Mouse (Mus musculus) heart, adult 2 months (tissue): ENCODE measurements at regions not wholly inside any gene's neighbourhood (a gene's known extent, or its start where the extent isn't known, plus 50 kb on each side); places are given as distances from the start of the nearest gene placed in this dataset.

Experiments used
- CTCF ChIP-seq: fragments of 200-600 bp; IDR thresholded peaks from 2 replicates; pipeline ENCODE4 v1.8.1; 2022; ENCODE audit warnings: antibody characterized with exemption, mild to moderate bottlenecking, moderate library complexity
- EP300 ChIP-seq: fragments of 200-500 bp; IDR thresholded peaks from 2 replicates; pipeline ENCODE4 v1.6.1; 2011; ENCODE audit warnings: low read depth, low read length, control low read depth; ENCODE audit not compliant: insufficient read depth
- POLR2A ChIP-seq: fragments of 200-500 bp; IDR thresholded peaks from 2 replicates; pipeline ENCODE4 v1.6.1; 2011; ENCODE audit warnings: mild to moderate bottlenecking, low read depth, low read length, control low read depth; ENCODE audit not compliant: insufficient read depth

DNA sequence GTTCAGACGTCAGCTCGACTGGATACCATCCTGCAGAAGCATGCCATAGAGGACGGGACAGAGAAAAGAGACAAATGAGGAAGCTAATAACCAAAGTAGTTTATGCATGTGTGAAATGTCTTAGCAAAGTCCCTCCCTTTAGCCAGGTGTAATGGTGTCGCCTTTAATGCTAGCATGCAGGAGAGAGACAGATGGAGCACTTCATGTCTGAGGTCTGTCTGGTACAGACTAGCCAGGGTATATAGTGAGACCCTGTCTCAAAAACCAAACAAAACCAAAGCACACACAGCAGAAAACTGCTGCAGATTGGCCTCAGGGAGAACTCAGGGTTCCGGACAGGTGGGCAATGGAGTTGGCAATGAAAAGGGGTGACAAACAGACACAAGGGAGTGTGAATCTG, 88.0 kb downstream of the Fam161a start:
- TF ChIP-seq CTCF (no peak), POLR2A (no peak), EP300 (no peak)
